Mouse (Mus musculus) ES-Bruce4 (cell line): ENCODE results near the gene Ap1m2. TPM values are rescaled to one million over a fixed set of nuclear protein-coding genes. Genes with fewer than 3 reads are reported as not detected.
"Not testable (repeated sequence)": the region's sequence is repeated elsewhere in the genome, so short reads cannot be mapped to it uniquely, and the experiment has no call there.

Source experiments
- H3K27ac ChIP-seq: 2 replicates; pipeline ENCODE4 v1.5.1; 2012; ENCODE audit warnings: low read length, inconsistent platforms; ENCODE audit not compliant: insufficient read depth
- H3K27me3 ChIP-seq: 2 replicates; pipeline ENCODE4 v1.6.1; 2012; ENCODE audit warnings: mild to moderate bottlenecking, low read length, inconsistent platforms; ENCODE audit not compliant: control insufficient read depth, poor library complexity, insufficient read depth, severe bottlenecking
- H3K36me3 ChIP-seq: 2 replicates; pipeline ENCODE4 v1.6.1; 2012; ENCODE audit warnings: inconsistent platforms, mild to moderate bottlenecking, low read length, moderate library complexity; ENCODE audit not compliant: control insufficient read depth, poor library complexity, insufficient read depth, severe bottlenecking
- H3K4me1 ChIP-seq: one replicate; pipeline ENCODE4 v1.8.1; 2011; ENCODE audit warnings: low read length; ENCODE audit not compliant: control insufficient read depth, insufficient read depth
- H3K4me3 ChIP-seq: 2 replicates; pipeline ENCODE4 v1.5.1; 2011; ENCODE audit warnings: low read depth, mild to moderate bottlenecking, low read length
- H3K9ac ChIP-seq: 2 replicates; pipeline ENCODE4 v1.6.1; 2012; ENCODE audit warnings: low read depth, mild to moderate bottlenecking, inconsistent platforms; ENCODE audit not compliant: poor library complexity, severe bottlenecking
- H3K9me3 ChIP-seq: replicated peaks from 2 replicates; pipeline ENCODE4 v1.6.1; 2012; ENCODE audit warnings: mild to moderate bottlenecking, low read length, inconsistent platforms; ENCODE audit not compliant: control insufficient read depth, poor library complexity, insufficient read depth, severe bottlenecking
- CTCF ChIP-seq: IDR thresholded peaks from one replicate; pipeline ENCODE4 v1.8.1; 2011; ENCODE audit warnings: low read depth, low read length
- EP300 ChIP-seq: IDR thresholded peaks from 2 replicates; pipeline ENCODE4 v1.6.1; 2011; ENCODE audit warnings: low read depth, low read length; ENCODE audit not compliant: insufficient read depth
- POLR2A ChIP-seq: IDR thresholded peaks from one replicate; pipeline ENCODE4 v1.8.1; 2011; ENCODE audit warnings: low read length; ENCODE audit not compliant: insufficient read depth
- polyA plus RNA-seq: library from polyadenylated mRNA; stranded (reverse); fragments of >200 nt; gene quantifications from 2 replicates; pipeline ENCODE4 v1.2.4, GENCODE M21; 2011; ENCODE audit warnings: low read depth; ENCODE audit not compliant: missing spikeins, insufficient read depth, insufficient read length

The Ap1m2 gene
- polyA plus RNA-seq, 1 experiment = 83.3 TPM

DNA sequence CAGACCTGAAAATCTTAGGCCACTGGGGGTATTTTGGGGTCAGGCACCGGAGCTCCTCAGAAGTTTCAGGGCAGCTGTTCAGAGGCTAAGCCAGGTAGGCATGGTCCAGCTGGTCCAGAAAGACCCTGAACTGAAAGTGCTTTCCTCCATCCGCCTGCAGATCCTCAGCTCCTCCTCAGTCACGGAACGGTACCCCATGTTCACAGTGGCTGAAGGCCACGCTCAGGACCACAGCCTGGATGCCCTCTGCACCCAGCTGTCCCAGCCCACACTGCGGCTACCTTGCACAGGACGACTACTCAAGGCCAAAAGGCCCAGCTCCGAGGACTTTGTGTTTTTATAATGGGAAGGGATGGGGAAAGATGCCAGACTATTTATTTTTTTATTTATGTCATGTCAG lies 39.0 kb downstream of the Ap1m2 start:
- TF ChIP-seq EP300 = no peak
- Histone ChIP-seq H3K27ac (no peak overlapping the region), H3K9ac (no peak overlapping the region), H3K4me3 (no peak overlapping the region), H3K27me3 (no peaks in the 10 kb centered on the region), H3K36me3 (peaks cover 47% of the 10 kb centered on the region), H3K4me1 (no peaks in the 10 kb centered on the region), H3K9me3 (no peaks in the 10 kb centered on the region)

DNA sequence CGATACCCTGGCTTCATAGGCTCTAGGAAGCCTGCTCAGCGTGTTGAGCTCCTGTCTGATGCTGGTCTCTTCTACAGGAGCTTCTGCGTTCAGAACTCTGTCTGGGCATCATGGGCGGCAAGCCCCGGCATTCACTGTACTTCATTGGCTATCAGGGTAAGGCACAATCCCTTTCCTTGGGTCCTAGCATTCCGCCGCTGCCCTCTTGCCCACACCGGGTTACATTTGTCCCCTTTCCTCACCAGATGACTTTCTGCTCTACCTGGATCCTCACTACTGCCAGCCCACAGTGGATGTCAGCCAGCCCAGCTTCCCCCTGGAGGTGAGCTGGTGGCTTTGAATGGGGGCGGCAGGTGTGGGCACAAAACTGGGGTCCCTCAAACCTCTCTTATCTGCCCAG lies 39.7 kb downstream of the Ap1m2 start:
- H3K9ac ChIP-seq = no peak overlapping the region
- H3K36me3 ChIP-seq = peaks cover 48% of the 10 kb centered on the region
- H3K9me3 ChIP-seq = no peaks in the 10 kb centered on the region
- H3K27me3 ChIP-seq = no peaks in the 10 kb centered on the region
- H3K4me1 ChIP-seq = no peaks in the 10 kb centered on the region
- no peak for TF ChIP-seq POLR2A
- TF ChIP-seq EP300 = no peak
- no peak for TF ChIP-seq CTCF
- H3K27ac ChIP-seq = no peak overlapping the region
- no peak overlapping the region for H3K4me3 ChIP-seq

DNA sequence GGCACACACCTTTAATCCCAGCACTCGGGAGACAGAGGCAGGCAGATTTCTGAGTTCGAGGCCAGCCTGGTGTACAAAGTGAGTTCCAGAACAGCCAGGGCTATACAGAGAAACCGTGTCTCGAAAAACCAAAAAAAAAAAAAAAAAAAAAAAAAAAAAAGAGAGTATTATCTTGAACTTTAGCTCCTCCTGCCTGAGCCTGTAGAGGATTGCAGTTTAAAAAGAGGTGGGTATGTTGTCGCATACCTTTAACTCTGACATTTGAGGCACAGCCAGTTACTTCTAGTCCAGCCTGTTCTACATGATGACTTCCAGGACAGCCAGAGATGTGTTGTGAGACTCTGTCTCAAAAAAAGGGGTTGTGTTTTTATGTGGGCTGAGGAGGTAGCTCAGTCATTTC lies 42.5 kb downstream of the Ap1m2 start:
- H3K27ac ChIP-seq, H3K4me1 ChIP-seq, H3K27me3 ChIP-seq, H3K9ac ChIP-seq, H3K4me3 ChIP-seq, H3K9me3 ChIP-seq: not testable (repeated sequence)
- H3K36me3 ChIP-seq = peaks cover 41% of the 10 kb centered on the region

DNA sequence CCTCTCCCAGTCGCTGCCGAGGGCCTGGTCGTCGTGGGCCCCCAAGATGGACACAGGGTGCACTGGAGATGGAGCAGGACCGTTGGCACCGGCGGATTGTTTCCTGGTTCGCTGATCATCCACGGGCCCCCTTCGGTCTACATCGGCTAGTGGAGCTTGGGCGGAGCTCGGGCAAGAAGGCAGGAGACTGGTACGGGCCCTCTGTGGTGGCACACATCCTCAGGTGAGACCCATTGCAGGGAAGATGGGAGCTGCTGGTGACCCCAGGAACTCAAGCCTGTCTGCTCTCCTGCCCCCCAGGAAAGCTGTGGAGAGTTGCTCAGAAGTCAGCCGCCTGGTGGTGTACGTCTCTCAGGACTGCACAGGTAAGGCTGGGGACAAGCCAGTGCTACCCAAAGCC lies 43.8 kb downstream of the Ap1m2 start:
- H3K27me3 ChIP-seq = no peaks in the 10 kb centered on the region
- no peaks in the 10 kb centered on the region for H3K4me1 ChIP-seq
- no peak overlapping the region for H3K9ac ChIP-seq
- H3K9me3 ChIP-seq = no peaks in the 10 kb centered on the region
- peaks cover 32% of the 10 kb centered on the region for H3K36me3 ChIP-seq
- TF ChIP-seq CTCF (no peak), POLR2A (no peak), EP300 (no peak)
- no peak overlapping the region for H3K27ac ChIP-seq
- H3K4me3 ChIP-seq = no peak overlapping the region

DNA sequence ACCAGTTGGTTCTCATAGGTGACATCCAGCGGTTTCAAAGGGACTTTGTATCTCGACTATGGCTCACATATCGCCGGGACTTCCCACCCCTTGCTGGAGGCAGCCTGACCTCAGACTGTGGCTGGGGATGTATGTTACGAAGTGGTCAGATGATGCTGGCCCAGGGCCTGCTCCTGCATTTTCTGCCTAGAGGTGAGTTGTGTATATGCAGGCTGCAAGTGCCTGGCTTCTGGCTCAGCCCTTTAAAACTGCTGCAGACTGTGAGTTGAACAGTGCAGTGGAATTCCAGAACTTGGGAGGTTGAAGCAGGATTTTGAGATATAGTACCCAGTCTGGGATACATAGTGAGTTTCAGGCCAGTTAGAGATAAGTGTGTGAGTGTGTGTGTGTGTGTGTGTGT lies 45.2 kb downstream of the Ap1m2 start:
- Histone ChIP-seq H3K4me3 (no peak overlapping the region), H3K9ac (no peak overlapping the region), H3K4me1 (no peaks in the 10 kb centered on the region), H3K36me3 (peaks cover 21% of the 10 kb centered on the region), H3K9me3 (no peaks in the 10 kb centered on the region), H3K27ac (no peak overlapping the region), H3K27me3 (no peaks in the 10 kb centered on the region)
- no peak for TF ChIP-seq EP300
- TF ChIP-seq POLR2A = no peak
- TF ChIP-seq CTCF = no peak

DNA sequence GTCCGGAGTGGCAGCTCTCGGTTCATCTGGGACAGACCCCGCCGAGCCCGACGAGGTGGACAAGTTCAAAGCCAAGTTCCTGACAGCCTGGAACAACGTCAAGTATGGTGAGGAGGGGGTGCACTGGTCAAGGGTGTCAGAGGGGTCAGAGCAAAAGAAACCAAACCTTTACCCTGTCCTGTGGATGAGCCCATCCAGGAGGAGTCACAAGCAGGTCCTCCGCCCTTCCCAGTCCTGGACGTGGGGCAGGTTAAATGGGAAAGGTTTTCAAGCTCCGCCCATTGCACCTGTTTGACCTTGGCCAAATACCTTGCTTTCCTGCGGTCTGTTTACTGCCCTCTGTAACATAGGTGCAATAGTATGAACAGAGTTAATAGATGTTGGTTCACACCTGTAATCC lies 46.5 kb downstream of the Ap1m2 start:
- H3K36me3 ChIP-seq = peaks cover 19% of the 10 kb centered on the region
- no peaks in the 10 kb centered on the region for H3K4me1 ChIP-seq
- H3K27ac ChIP-seq = no peak overlapping the region
- peak overlapping the region; percentile 76 for H3K9ac ChIP-seq
- peak overlapping the region; percentile 84 for H3K4me3 ChIP-seq
- no peaks in the 10 kb centered on the region for H3K9me3 ChIP-seq
- TF ChIP-seq EP300 = no peak
- TF ChIP-seq CTCF = no peak
- TF ChIP-seq POLR2A = no peak
- H3K27me3 ChIP-seq = no peaks in the 10 kb centered on the region

DNA sequence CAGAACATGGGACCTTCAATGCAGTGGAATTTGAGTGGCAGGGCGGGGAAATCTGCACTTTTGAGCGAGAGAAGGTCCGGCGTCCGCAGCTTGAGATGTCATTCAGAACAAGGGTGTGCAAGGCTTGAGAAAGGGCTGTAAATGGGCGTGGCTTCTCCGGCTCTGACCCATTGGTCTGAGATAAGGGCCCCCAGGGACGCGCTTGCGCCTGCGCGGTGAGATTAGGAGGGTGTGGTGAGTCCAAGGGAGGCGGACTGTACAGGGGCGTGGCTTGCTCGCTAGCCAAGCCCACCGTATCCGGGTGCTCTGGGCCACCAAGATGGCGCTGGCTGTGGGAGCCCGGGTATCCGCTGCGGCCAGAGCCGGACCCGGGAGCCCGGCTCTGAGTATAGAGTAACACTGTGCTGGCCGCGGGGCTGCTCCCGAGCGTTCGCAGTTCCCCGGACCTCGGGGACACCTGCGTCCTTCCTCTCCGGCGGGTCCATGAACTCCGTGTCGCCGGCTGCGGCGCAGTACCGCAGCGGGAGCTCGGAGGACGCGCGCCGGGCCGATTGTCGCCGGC lies 47.1 kb downstream of the Ap1m2 start, which contains the start of gene Atg4d:
Atg4d (plus strand) TSS at position 294 of the 562 bp plus-strand sequence.
- Histone ChIP-seq H3K27ac (peak within 1 kb of the TSS; percentile 54), H3K4me3 (peak within 1 kb of the TSS; percentile 84), H3K36me3 (peaks cover 18% of the 10 kb centered on the region), H3K9me3 (no peaks in the 10 kb centered on the region), H3K27me3 (no peaks in the 10 kb centered on the region), H3K4me1 (no peaks in the 10 kb centered on the region), H3K9ac (peak within 1 kb of the TSS; percentile 76)
- TF ChIP-seq EP300 (peak; percentile 37; the same call in 1 of the 2 replicates), CTCF (no peak), POLR2A (peak; percentile 66)
